Mouse (Mus musculus): ENCODE measurements around the gene Shc3. TPM values are rescaled to one million over a fixed set of nuclear protein-coding genes. Genes with fewer than 3 reads are reported as not detected.

Gene Shc3
- total and polyA plus RNA-seq, 3 experiments = not detected

GRCm38 (mm10) chr13:51391359-51391916 is 177.8 kb downstream of the Shc3 start:
- no peak for TF ChIP-seq RAD21 (IDR thresholded peaks at IDR 0.05; ENCODE audit: low read depth, low read length)
- TF ChIP-seq MEF2A (IDR thresholded peaks at IDR 0.05; ENCODE audit: extremely low read depth, insufficient replicate concordance, low read depth, low read length, poor library complexity, severe bottlenecking) = no peak
- no peak for TF ChIP-seq BHLHE40 (IDR thresholded peaks at IDR 0.05; ENCODE audit: borderline replicate concordance, low read depth, low read length)
- no peak for TF ChIP-seq ZMIZ1 (IDR thresholded peaks at IDR 0.05; ENCODE audit: low read depth, low read length)
- TF ChIP-seq POLR2AphosphoS5 (IDR thresholded peaks at IDR 0.05; ENCODE audit: borderline replicate concordance, low read depth, low read length) = no peak
- TF ChIP-seq ELF1 (IDR thresholded peaks at IDR 0.05; ENCODE audit: low read depth, low read length) = no peak
- TF ChIP-seq NELFE (IDR thresholded peaks at IDR 0.05; ENCODE audit: low read depth, low read length) = no peak
- TF ChIP-seq POLR2AphosphoS2 (IDR thresholded peaks at IDR 0.05; ENCODE audit: low read length) = no peak
- no peak for TF ChIP-seq CTCF (IDR thresholded peaks at IDR 0.05 in 2 of 3, conservative IDR thresholded peaks at IDR 0.05 in 1 of 3; ENCODE audit: control insufficient read depth in 1 of 3, insufficient read depth in 1 of 3, low read depth in 2 of 3, low read length in 3 of 3, poor library complexity in 1 of 3, severe bottlenecking in 1 of 3)
- TF ChIP-seq HCFC1 (IDR thresholded peaks at IDR 0.05; ENCODE audit: low read depth, low read length) = no peak
- TF ChIP-seq TAL1 (IDR thresholded peaks at IDR 0.05; ENCODE audit: low read length) = no peak
- TF ChIP-seq MYC (IDR thresholded peaks at IDR 0.05; ENCODE audit: low read depth, low read length) = no peak
- no peak for TF ChIP-seq KAT2A (conservative IDR thresholded peaks at IDR 0.05; ENCODE audit: low read depth, low read length)
- TF ChIP-seq GABPA (IDR thresholded peaks at IDR 0.05; ENCODE audit: low read depth, low read length) = no peak
- no peak for TF ChIP-seq MAZ (IDR thresholded peaks at IDR 0.05; ENCODE audit: low read depth, low read length)
- Histone ChIP-seq H3K4me1 (ENCODE audit: control insufficient read depth in 1 of 2, insufficient read depth in 2 of 2, low read length in 2 of 2) (no peaks in the 10 kb centered on the region), H3K36me3 (ENCODE audit: control insufficient read depth in 1 of 2, insufficient read depth in 2 of 2, low read length in 2 of 2) (no peaks in the 10 kb centered on the region), H3K9me3 (replicated peaks; ENCODE audit: insufficient read depth, low read length) (no peaks in the 10 kb centered on the region), H3K27me3 (ENCODE audit: control insufficient read depth in 1 of 2, insufficient read depth in 2 of 2, low read length in 2 of 2) (no peaks in the 10 kb centered on the region), H3K27ac (ENCODE audit: control insufficient read depth, low read depth, low read length) (no peak overlapping the region), H3K4me3 (ENCODE audit: control insufficient read depth in 1 of 2, insufficient read depth in 1 of 2, low read depth in 2 of 2, low read length in 2 of 2) (no peak overlapping the region), H3K9ac (ENCODE audit: control insufficient read depth, low read depth, low read length, poor library complexity, severe bottlenecking) (no peak overlapping the region), H3K79me2 (ENCODE audit: control insufficient read depth, insufficient read depth, low read length, poor library complexity) (no peaks in the 10 kb centered on the region)
- DNase-seq (ENCODE audit: low read depth, low spot score) = no peak

DNA sequence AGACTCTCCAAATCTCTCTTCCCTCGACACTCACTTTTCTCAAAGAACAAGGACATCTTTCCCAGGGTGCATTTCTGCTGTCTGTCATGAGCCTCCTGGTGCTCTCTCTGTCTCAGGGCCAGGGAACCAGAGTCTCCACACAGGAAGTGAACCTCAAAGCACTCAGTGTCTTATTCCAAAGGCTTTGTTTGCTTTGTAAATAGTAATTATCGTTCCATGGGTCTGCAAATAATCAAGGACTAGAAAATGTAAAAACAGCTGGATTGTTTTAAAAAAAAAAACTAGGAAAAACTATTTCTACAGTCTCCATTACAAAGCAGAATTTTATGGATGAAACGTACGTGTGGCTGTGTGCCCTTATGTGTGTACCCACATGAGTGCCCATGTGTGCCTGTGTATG is 178.8 kb downstream of the Shc3 start:
- TF ChIP-seq GABPA (IDR thresholded peaks at IDR 0.05; ENCODE audit: low read depth, low read length) (no peak), SIN3A (IDR thresholded peaks at IDR 0.05; ENCODE audit: low read length) (no peak), RAD21 (IDR thresholded peaks at IDR 0.05; ENCODE audit: low read depth, low read length) (no peak), HCFC1 (IDR thresholded peaks at IDR 0.05; ENCODE audit: low read depth, low read length) (no peak), POLR2AphosphoS2 (IDR thresholded peaks at IDR 0.05; ENCODE audit: low read length) (no peak), ZNF384 (IDR thresholded peaks at IDR 0.05; ENCODE audit: low read depth, low read length) (no peak), TBP (IDR thresholded peaks at IDR 0.05; ENCODE audit: low read depth, low read length) (no peak), ELF1 (IDR thresholded peaks at IDR 0.05; ENCODE audit: low read depth, low read length) (no peak), KAT2A (conservative IDR thresholded peaks at IDR 0.05; ENCODE audit: low read depth, low read length) (no peak), RCOR1 (IDR thresholded peaks at IDR 0.05; ENCODE audit: low read depth, low read length) (no peak), E2F4 (IDR thresholded peaks at IDR 0.05; ENCODE audit: borderline replicate concordance, low read depth, low read length) (no peak), MXI1 (IDR thresholded peaks at IDR 0.05; ENCODE audit: low read depth, low read length) (no peak), EP300 (IDR thresholded peaks at IDR 0.05; ENCODE audit: low read depth in 1 of 2, low read length in 2 of 2) (no peak), GATA1 (IDR thresholded peaks at IDR 0.05; ENCODE audit: low read depth, low read length) (no peak), USF1 (IDR thresholded peaks at IDR 0.05; ENCODE audit: low read depth, low read length) (no peak), UBTF (IDR thresholded peaks at IDR 0.05; ENCODE audit: borderline replicate concordance, insufficient read depth, low read depth, low read length) (no peak), MAZ (IDR thresholded peaks at IDR 0.05; ENCODE audit: low read depth, low read length) (no peak), MYB (IDR thresholded peaks at IDR 0.05; ENCODE audit: low read depth, low read length) (no peak), ZMIZ1 (IDR thresholded peaks at IDR 0.05; ENCODE audit: low read depth, low read length) (no peak), TCF12 (IDR thresholded peaks at IDR 0.05; ENCODE audit: low read depth, low read length) (no peak)
- H3K9me3 ChIP-seq (replicated peaks; ENCODE audit: insufficient read depth, low read length) = no peaks in the 10 kb centered on the region
- no peak overlapping the region for H3K4me3 ChIP-seq (ENCODE audit: control insufficient read depth in 1 of 2, insufficient read depth in 1 of 2, low read depth in 2 of 2, low read length in 2 of 2)
- no peak overlapping the region for H3K9ac ChIP-seq (ENCODE audit: control insufficient read depth, low read depth, low read length, poor library complexity, severe bottlenecking)
- no peaks in the 10 kb centered on the region for H3K79me2 ChIP-seq (ENCODE audit: control insufficient read depth, insufficient read depth, low read length, poor library complexity)
- H3K27me3 ChIP-seq (ENCODE audit: control insufficient read depth in 1 of 2, insufficient read depth in 2 of 2, low read length in 2 of 2) = no peaks in the 10 kb centered on the region
- no peaks in the 10 kb centered on the region for H3K4me1 ChIP-seq (ENCODE audit: control insufficient read depth in 1 of 2, insufficient read depth in 2 of 2, low read length in 2 of 2)
- no peak for DNase-seq (ENCODE audit: low read depth, low spot score)
- no peaks in the 10 kb centered on the region for H3K36me3 ChIP-seq (ENCODE audit: control insufficient read depth in 1 of 2, insufficient read depth in 2 of 2, low read length in 2 of 2)
- H3K27ac ChIP-seq (ENCODE audit: control insufficient read depth, low read depth, low read length) = no peak overlapping the region
